Mouse (Mus musculus) lung, postnatal 36 days (tissue): ENCODE measurements at regions not wholly inside any gene's neighbourhood (a gene's known extent, or its start where the extent isn't known, plus 50 kb on each side); places are given as distances from the start of the nearest gene placed in this dataset.

Experiments used
- DNase-seq: peaks from one replicate; pipeline ENCODE4 v3.0.0; 2022; ENCODE audit warnings: mixed read lengths

- peak; percentile 61 for DNase-seq
Observed at GRCm38 (mm10) chr6:8831204-8831603, 52.9 kb upstream of the Ica1 start.

- DNase-seq = no peak
Observed at GRCm38 (mm10) chr6:8832924-8833323, 54.6 kb upstream of the Ica1 start.

- no peak for DNase-seq
Observed at GRCm38 (mm10) chr6:8853657-8854056, 75.4 kb upstream of the Ica1 start.

GRCm38 (mm10) chr6:8860581-8860980 lies 82.3 kb upstream of the Ica1 start:
- DNase-seq = no peak

- no peak for DNase-seq
Observed at GRCm38 (mm10) chr6:8863843-8864620, 84.2 kb upstream of the Nxph1 start.

GRCm38 (mm10) chr6:8877373-8878070 lies 70.7 kb upstream of the Nxph1 start:
- no peak for DNase-seq

GRCm38 (mm10) chr6:8893665-8894064 lies 54.6 kb upstream of the Nxph1 start:
- DNase-seq = no peak

GRCm38 (mm10) chr6:8896097-8896496 lies 52.1 kb upstream of the Nxph1 start:
- no peak for DNase-seq

GRCm38 (mm10) chr6:8896822-8897221 lies 51.4 kb upstream of the Nxph1 start:
- no peak for DNase-seq

GRCm38 (mm10) chr6:8897334-8897733 lies 50.9 kb upstream of the Nxph1 start:
- DNase-seq = no peak

GRCm38 (mm10) chr6:8898268-8898667 lies 50.0 kb upstream of the Nxph1 start:
- DNase-seq = no peak
